Mouse (Mus musculus): ENCODE results near the gene Dennd6b. TPM values are rescaled to one million over a fixed set of nuclear protein-coding genes. Genes with fewer than 3 reads are reported as not detected.

The Dennd6b gene
- total RNA-seq, 2 experiments from 2014 or later: 29.9 to 35.5 TPM

DNA sequence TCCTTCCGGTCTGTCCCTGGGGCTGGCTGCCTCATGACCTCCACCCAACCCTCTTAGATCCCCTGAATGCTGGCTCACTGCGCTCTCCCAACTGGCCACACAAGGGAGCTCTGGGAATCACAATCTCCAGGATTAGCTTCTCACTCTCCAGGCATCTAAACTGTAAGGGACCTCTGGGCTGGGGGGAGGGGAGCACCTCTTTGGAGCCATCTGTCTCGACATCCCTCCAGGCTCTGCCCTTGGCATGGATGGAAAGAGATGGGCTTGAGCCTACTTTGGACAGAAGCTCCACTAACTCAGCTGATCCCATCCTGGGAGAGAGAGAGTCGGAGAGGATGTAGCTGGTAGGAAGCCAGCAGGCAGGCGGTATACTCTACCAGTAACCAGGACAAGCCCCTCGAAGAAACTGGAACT lies 14.0 kb downstream of the Dennd6b start:
- peak in 1 of 2 experiments; percentile 35 for DNase-seq (ENCODE audit: low spot score in 2 of 2)

- DNase-seq (ENCODE audit: low spot score in 2 of 2): no peak
These were observed 14.6 kb downstream of the Dennd6b start for GRCm38 (mm10) chr15:89181561-89182270.

DNA sequence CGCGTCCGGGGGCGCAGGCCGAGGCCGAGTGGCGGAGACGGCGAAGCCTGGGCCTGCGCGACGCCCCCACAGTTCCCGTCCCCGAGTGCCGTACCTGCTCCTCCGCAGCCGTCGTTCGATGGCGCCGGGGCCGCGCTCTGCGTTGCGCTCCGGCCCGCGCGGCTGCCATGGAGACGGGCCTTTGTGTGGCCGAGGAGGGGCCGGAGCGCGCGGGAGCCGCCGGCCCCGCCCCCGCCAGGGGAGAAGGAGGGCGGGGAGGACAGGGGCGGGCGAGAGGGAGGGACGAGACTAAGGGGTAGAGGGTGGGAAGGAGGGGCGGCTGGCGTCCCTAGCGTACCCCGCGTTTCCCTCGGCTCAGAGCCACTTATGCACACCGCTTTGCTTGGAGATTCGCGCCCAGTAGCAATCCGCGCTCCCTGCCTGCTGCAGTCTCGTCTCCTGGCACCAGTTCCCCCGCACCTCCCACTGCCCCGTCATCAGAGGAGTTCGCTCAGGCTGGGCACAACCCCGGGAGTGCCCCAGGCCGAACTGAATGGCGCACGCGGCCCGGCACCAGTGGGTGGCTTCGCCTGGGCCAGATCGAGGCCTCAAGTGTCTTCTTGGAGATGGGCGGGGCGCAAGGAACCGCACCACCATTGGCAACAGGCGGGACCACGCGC lies 15.6 kb downstream of the Dennd6b start, which contains the start of gene Plxnb2:
Plxnb2 (minus strand) TSS at position 218 of the 659 bp plus-strand sequence.
- peak; percentile 80 to 83 for DNase-seq (ENCODE audit: low spot score in 2 of 2)

DNA sequence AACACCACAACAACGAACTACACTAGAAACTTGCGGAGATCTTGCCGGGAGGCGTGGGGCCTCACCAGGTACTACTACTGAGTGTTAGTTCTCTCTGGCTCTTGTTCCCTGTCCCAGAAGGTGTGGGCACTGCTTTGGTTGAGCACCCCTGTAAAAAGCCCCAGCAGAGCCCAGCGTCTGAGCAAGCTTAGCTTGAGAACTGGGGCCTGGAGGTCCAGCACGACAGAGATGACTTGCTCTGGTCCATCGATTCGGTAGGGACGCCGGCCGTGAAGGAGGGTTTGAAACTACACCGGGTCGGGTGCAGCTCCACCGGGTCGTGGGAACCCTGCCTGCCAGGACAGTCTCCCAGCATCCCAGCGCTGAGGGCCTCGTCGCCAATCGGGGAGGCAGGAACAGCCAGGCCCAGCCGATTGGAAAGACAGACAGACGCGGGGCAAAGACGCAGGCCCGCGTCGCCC lies 16.2 kb downstream of the Dennd6b start:
- DNase-seq (ENCODE audit: low spot score in 2 of 2): peak in 1 of 2 experiments; percentile 47

GRCm38 (mm10) chr15:89179630-89179964 lies 16.7 kb downstream of the Dennd6b start:
- no peak for DNase-seq (ENCODE audit: low spot score in 2 of 2)

- peak in 1 of 2 experiments; percentile 37 for DNase-seq (ENCODE audit: low spot score in 2 of 2)
These were observed 17.2 kb downstream of the Dennd6b start for GRCm38 (mm10) chr15:89178954-89179629.

DNA sequence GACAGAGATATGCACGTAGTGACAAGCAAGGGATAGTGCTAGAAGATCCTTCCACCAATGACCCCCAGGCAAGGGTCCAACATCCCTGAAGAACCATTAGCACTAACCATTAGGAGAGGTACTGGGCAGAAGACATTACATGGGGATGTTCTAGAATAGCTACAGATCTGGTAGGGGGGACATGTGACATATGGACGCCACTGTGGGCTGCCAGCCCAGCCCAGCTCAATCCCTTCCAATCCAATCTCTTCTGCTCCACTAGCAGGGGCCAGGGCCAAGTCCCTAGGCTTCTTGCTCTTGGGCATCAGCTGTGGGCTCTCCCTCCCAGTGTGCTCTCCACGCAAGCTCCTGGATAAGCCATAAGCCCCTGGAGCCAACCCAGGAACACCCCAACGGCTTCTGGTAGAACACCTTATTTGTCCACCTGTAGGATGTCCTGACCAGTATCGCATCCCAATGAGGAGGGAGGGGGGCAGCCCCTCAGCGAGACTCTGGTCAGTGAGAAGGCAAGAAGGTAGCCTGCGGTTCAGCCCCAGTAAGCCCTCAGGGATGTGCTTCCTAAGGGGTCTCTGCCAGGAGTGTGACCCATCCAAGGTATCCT lies 17.9 kb downstream of the Dennd6b start:
- no peak for DNase-seq (ENCODE audit: low spot score in 2 of 2)

GRCm38 (mm10) chr15:89177576-89178259 lies 18.6 kb downstream of the Dennd6b start:
- DNase-seq (ENCODE audit: low spot score in 2 of 2): no peak

- peak; percentile 71 to 76 for DNase-seq (ENCODE audit: low spot score in 2 of 2)
These were observed 19.2 kb downstream of the Dennd6b start for GRCm38 (mm10) chr15:89177121-89177520.

DNA sequence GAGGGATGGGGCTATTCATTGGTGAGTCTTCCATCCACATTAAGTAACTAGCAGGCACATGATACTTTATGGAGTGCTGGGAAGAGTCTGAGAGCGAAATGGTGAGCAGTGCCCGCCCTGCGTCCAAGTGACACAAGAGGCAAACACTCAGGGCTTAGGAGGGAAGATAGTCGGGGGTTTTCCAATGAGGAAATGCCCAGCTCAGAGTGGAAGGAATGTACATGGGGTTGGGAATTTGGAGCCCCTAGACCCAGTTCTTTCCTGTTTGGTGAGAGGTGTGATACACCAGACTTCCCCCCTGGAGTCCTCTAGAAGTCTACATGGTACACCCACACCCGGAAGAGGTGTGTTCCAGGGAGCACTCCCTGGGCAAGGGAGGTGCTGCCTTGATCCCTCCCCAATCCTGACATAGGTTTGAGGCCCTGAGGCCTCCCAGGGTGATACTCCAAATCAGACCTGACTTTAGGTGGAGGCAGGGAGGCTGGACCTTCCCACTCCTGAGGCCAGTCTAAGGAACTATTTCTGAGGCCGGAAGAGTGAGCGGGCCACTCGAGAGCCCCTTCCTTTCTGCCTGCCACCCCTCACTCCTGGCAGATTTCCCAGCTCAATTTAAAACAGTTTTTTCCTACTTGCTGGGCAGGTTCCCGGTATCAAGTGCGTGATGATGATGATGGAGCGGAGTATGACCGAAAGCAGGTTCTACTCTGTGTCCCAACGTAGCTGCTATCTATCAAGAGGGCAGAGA lies 20.7 kb downstream of the Dennd6b start:
- no peak for DNase-seq (ENCODE audit: low spot score in 2 of 2)

- no peak for DNase-seq (ENCODE audit: low spot score in 2 of 2)
These were observed 21.4 kb downstream of the Dennd6b start for GRCm38 (mm10) chr15:89174889-89175339.

- DNase-seq (ENCODE audit: low spot score in 2 of 2): peak in 1 of 2 experiments; percentile 25
These were observed 22.4 kb downstream of the Dennd6b start for GRCm38 (mm10) chr15:89173906-89174214.

DNA sequence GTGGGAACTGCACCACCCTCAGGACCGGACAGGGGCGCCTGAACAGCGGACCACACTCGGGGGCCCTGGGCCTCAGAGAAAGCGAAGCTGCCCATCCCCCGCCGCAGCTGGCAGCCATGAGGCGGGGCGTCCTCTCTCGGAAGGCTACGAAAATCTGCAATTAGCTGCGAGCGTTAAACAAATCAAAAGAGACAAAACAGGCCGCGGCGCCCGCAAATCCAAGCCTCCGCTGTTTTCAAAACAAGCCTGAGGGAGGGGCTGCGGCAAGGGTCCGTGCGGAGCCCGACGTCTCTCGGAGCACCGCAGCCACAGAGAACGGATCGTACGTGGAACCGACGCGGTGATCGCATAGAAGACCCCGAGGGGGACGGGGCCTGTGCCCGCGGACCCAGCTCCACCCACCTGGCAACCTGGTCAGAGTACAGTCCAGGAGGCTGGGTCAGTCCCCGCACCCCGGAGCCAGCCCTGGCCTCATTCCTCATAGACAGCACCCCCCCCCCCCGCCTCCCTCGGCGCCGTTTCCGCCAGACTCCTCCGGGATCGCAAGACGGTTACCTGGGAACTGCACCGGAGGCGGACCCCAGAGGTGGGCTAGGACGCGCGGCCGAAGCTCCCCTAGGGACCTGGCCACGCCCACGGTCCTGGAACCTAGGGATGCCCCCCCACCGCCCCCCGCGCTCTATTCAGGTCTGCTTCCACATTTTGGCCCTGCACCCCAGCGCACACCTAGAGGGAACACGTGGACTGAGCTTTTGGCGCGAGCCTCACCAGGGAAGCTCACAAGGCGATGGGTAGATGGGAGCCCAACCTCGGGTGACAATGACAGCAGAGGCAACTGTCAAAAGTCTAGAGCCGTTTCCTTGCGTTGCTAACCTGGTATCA lies 23.0 kb downstream of the Dennd6b start:
- no peak for DNase-seq (ENCODE audit: low spot score in 2 of 2)

- no peak for DNase-seq (ENCODE audit: low spot score in 2 of 2)
These were observed 23.9 kb downstream of the Dennd6b start for GRCm38 (mm10) chr15:89172276-89172935.

- DNase-seq (ENCODE audit: low spot score in 2 of 2): no peak
These were observed 24.7 kb downstream of the Dennd6b start for GRCm38 (mm10) chr15:89171526-89172051.

GRCm38 (mm10) chr15:89170102-89170501 lies 26.2 kb downstream of the Dennd6b start:
- DNase-seq (ENCODE audit: low spot score in 2 of 2): no peak

DNA sequence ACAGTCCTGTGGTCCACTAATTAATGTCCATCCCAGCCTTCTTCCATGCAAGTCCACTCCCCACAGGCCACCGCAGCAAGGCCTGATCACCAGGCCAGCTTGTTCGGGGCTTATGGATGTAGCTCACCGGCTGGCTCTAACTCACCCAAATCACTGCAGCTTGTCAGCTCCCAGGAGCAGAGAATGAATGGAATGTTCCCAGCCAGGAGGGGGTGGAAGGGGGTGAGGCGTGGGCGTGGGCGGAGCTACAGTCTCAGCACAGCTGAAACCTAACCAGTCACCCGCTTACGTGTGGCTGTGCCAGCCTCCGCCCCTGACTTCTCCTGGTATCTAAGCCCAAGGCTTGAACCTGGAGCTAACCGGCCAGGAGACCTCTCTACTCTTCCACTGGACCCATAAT lies 26.9 kb downstream of the Dennd6b start:
- DNase-seq (ENCODE audit: low spot score in 2 of 2): peak in 1 of 2 experiments; percentile 88

GRCm38 (mm10) chr15:89168922-89169321 lies 27.4 kb downstream of the Dennd6b start:
- DNase-seq (ENCODE audit: low spot score in 2 of 2): no peak
